Mouse (Mus musculus) limb, embryonic 15.5 days (tissue): ENCODE data around the gene Ankrd13b. TPM values are rescaled to one million over a fixed set of nuclear protein-coding genes. Genes with fewer than 3 reads are reported as not detected.

Experiments
- ATAC-seq: fragments of 200-750 bp; cut with Nextera tagmentation; 2 replicates; pipeline ENCODE4 v1.8.0; 2017; ENCODE audit warnings: low read depth, moderate TSS enrichment; ENCODE audit not compliant: insufficient number of reproducible peaks, low FRiP score, low TSS enrichment
- H3K27ac ChIP-seq: fragments of 300-500 bp; sonication (generic); 2 replicates; pipeline ENCODE4 v1.5.1; 2015; ENCODE audit warnings: moderate library complexity, mild to moderate bottlenecking, inconsistent platforms
- H3K27me3 ChIP-seq: fragments of 300-500 bp; sonication (generic); 2 replicates; pipeline ENCODE4 v1.6.1; 2015; ENCODE audit warnings: inconsistent platforms
- H3K36me3 ChIP-seq: fragments of 300-500 bp; sonication (generic); 2 replicates; pipeline ENCODE4 v1.6.1; 2015; ENCODE audit warnings: inconsistent platforms
- H3K4me1 ChIP-seq: fragments of 300-500 bp; sonication (generic); 2 replicates; pipeline ENCODE4 v1.6.1; 2015; ENCODE audit warnings: inconsistent platforms
- H3K4me2 ChIP-seq: fragments of 300-500 bp; sonication (generic); 2 replicates; pipeline ENCODE4 v1.6.1; 2015; ENCODE audit warnings: mild to moderate bottlenecking, inconsistent platforms
- H3K4me3 ChIP-seq: fragments of 300-500 bp; sonication (generic); 2 replicates; pipeline ENCODE4 v1.5.1; 2015; ENCODE audit warnings: mild to moderate bottlenecking, inconsistent platforms
- H3K9ac ChIP-seq: fragments of 300-500 bp; sonication (generic); 2 replicates; pipeline ENCODE4 v1.6.1; 2015; ENCODE audit warnings: inconsistent platforms
- H3K9me3 ChIP-seq: fragments of 300-500 bp; sonication (generic); 2 replicates; pipeline ENCODE4 v1.6.1; 2016; ENCODE audit warnings: inconsistent platforms
- WGBS: fragments of 180-500 bp; shearing (Covaris S2); methylation state at CpG from one replicate; pipeline ENCODE4 v1.1.7; 2015; 5-methylcytosine and 5-hydroxymethylcytosine counted together
- polyA plus RNA-seq: library from polyadenylated mRNA; unstranded; fragments of >200 nt; fragmentation: Nextera tagmentation; extraction: Ambion mirVana; gene quantifications from 2 replicates; pipeline ENCODE4 v1.2.1, GENCODE M21; 2015

Gene Ankrd13b
- polyA plus RNA-seq, 1 experiment from 2014 or later = 7.2 TPM

GRCm38 (mm10) chr11:77442186-77443170, 47.0 kb downstream of the Ankrd13b start:
- H3K9ac ChIP-seq = no peak overlapping the region
- no peaks in the 10 kb centered on the region for H3K9me3 ChIP-seq
- peaks cover 6% of the 10 kb centered on the region; the same call in 1 of the 2 replicates for H3K36me3 ChIP-seq
- H3K4me3 ChIP-seq = no peak overlapping the region
- no peaks in the 10 kb centered on the region for H3K4me1 ChIP-seq
- 58% methylated on average over 7 of the region's 7 CpGs for WGBS
- peak overlapping the region; percentile 43; the same call in 1 of the 2 replicates for H3K27ac ChIP-seq
- ATAC-seq = no peak
- H3K4me2 ChIP-seq = no peak overlapping the region
- no peaks in the 10 kb centered on the region for H3K27me3 ChIP-seq

- H3K36me3 ChIP-seq = peaks cover 6% of the 10 kb centered on the region; the same call in 1 of the 2 replicates
- H3K27me3 ChIP-seq = no peaks in the 10 kb centered on the region
- no peak overlapping the region; the same call in 1 of the 2 replicates for H3K27ac ChIP-seq
- no peaks in the 10 kb centered on the region for H3K9me3 ChIP-seq
- 64% methylated on average over 8 of the region's 8 CpGs for WGBS
- no peak overlapping the region for H3K4me2 ChIP-seq
- no peak overlapping the region for H3K9ac ChIP-seq
- no peaks in the 10 kb centered on the region for H3K4me1 ChIP-seq
- H3K4me3 ChIP-seq = no peak overlapping the region
- ATAC-seq = no peak
Observed at GRCm38 (mm10) chr11:77441020-77441419, 48.5 kb downstream of the Ankrd13b start.

- Histone ChIP-seq H3K27me3 (no peaks in the 10 kb centered on the region), H3K4me3 (no peak overlapping the region), H3K4me1 (no peaks in the 10 kb centered on the region), H3K9ac (no peak overlapping the region), H3K4me2 (no peak overlapping the region), H3K36me3 (peaks cover 6% of the 10 kb centered on the region; the same call in 1 of the 2 replicates), H3K27ac (no peak overlapping the region), H3K9me3 (no peaks in the 10 kb centered on the region)
- WGBS = 74% methylated on average over 9 of the region's 9 CpGs
- no peak for ATAC-seq
Observed at GRCm38 (mm10) chr11:77440081-77440480, 49.4 kb downstream of the Ankrd13b start.

DNA sequence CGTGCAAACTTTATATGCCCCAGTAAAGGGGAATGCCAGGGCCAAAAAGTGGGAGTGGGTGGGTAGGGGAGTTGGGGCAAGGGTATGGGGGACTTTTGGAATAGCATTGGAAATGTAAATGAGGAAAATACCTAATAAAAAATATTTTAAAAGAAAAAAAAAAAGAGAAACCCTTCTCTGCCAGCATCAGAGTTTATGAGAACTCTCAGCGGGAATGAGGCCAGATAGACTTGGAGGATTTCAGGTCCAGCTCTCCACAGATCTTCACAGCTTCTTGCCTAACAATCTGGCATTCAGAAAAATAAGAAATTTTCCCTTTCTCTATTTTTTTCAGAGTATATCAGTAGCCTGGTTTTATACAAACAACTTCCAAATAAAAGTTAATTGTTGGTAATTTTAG, 52.5 kb downstream of the Ankrd13b start:
- Histone ChIP-seq H3K27me3 (no peaks in the 10 kb centered on the region), H3K9me3 (no peaks in the 10 kb centered on the region), H3K27ac (no peak overlapping the region), H3K4me2 (no peak overlapping the region), H3K4me1 (no peaks in the 10 kb centered on the region), H3K9ac (no peak overlapping the region), H3K4me3 (no peak overlapping the region), H3K36me3 (peaks cover 6% of the 10 kb centered on the region; the same call in 1 of the 2 replicates)
- 74% methylated on average over 2 of the region's 2 CpGs for WGBS
- no peak for ATAC-seq

- H3K4me3 ChIP-seq = no peak overlapping the region
- H3K27me3 ChIP-seq = no peaks in the 10 kb centered on the region
- no peaks in the 10 kb centered on the region for H3K9me3 ChIP-seq
- WGBS = 87% methylated on average over 1 of the region's 1 CpGs
- H3K27ac ChIP-seq = no peak overlapping the region
- H3K4me1 ChIP-seq = no peaks in the 10 kb centered on the region
- H3K36me3 ChIP-seq = peaks cover 5% of the 10 kb centered on the region; the same call in 1 of the 2 replicates
- no peak for ATAC-seq
- H3K9ac ChIP-seq = no peak overlapping the region
- H3K4me2 ChIP-seq = no peak overlapping the region
Observed at GRCm38 (mm10) chr11:77428446-77428845, 61.0 kb downstream of the Ankrd13b start.

- no peak for ATAC-seq
- H3K27me3 ChIP-seq = no peaks in the 10 kb centered on the region
- H3K9me3 ChIP-seq = no peaks in the 10 kb centered on the region
- no peak overlapping the region for H3K27ac ChIP-seq
- no peaks in the 10 kb centered on the region for H3K4me1 ChIP-seq
- peaks cover 10% of the 10 kb centered on the region; the same call in 1 of the 2 replicates for H3K36me3 ChIP-seq
- H3K4me3 ChIP-seq = no peak overlapping the region
- WGBS = 74% methylated on average over 4 of the region's 4 CpGs
- no peak overlapping the region for H3K9ac ChIP-seq
- no peak overlapping the region for H3K4me2 ChIP-seq
Observed at GRCm38 (mm10) chr11:77423175-77423859, 66.2 kb downstream of the Ankrd13b start.

Other genes starting within 250 kb of the Ankrd13b start
- 2.2 and 8.0 TPM in 2 replicates for gene Coro6, start 27.3 kb downstream of the Ankrd13b start, polyA plus RNA-seq
- gene Git1, start 3.9 kb upstream of the Ankrd13b start, polyA plus RNA-seq = 9.1 and 10.8 TPM in 2 replicates
- gene Abhd15, start 25.4 kb upstream of the Ankrd13b start, polyA plus RNA-seq = 2.7 and 3.0 TPM in 2 replicates
- gene Trp53i13, start 26.3 kb upstream of the Ankrd13b start, polyA plus RNA-seq = 62.5 and 69.8 TPM in 2 replicates
- 0.12 TPM in 1 of 2 replicates, not detected in the other for gene Gm10392, start 29.5 kb upstream of the Ankrd13b start, polyA plus RNA-seq
- gene Taok1, start 118.1 kb upstream of the Ankrd13b start, polyA plus RNA-seq = 12.4 and 13.3 TPM in 2 replicates
- 3.6 and 5.2 TPM in 2 replicates for gene Nufip2, start 196.5 kb upstream of the Ankrd13b start, polyA plus RNA-seq
- not detected in 2 replicates for gene Cryba1, start 235.6 kb upstream of the Ankrd13b start, polyA plus RNA-seq